Mouse (Mus musculus): ENCODE measurements around the gene Rasl11b. TPM values are rescaled to one million over a fixed set of nuclear protein-coding genes. Genes with fewer than 3 reads are reported as not detected.

The Rasl11b gene
- total and polyA plus RNA-seq, 2 experiments = 1.1 to 6.6 TPM

DNA sequence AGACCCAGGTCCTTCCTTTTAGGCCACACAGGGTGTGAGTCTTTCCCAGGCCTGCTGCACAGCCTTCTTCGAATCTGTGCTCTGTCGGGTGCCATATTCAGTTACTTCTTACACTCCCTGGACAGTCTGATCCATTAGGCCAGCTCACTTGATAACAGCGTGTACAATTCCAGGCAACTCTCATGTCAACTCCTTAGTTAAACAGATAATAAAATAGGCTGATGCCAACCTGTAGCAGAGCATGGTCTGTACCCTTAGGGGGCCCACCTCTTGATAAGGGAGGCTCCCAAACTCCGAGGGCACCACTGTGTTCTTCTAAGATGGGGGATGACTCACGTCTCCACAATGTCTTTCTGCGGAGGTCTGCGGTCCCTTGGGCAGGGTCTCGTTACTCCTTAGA lies 45.2 kb downstream of the Rasl11b start:
- Histone ChIP-seq H3K27me3 (ENCODE audit: control insufficient read depth, insufficient read depth, low read length) (no peaks in the 10 kb centered on the region), H3K36me3 (ENCODE audit: control insufficient read depth, insufficient read depth, low read length) (no peaks in the 10 kb centered on the region), H3K4me1 (ENCODE audit: control insufficient read depth, insufficient read depth, low read length) (peaks cover 8% of the 10 kb centered on the region), H3K79me2 (ENCODE audit: control insufficient read depth, insufficient read depth, low read length) (no peaks in the 10 kb centered on the region), H3K9ac (ENCODE audit: low read depth, low read length) (no peak overlapping the region), H3K27ac (replicated peaks; ENCODE audit: insufficient read depth, low read depth, low read length) (no peak overlapping the region), H3K4me3 (ENCODE audit: insufficient read depth, low read depth, low read length) (no peak overlapping the region)
- 90% methylated on average over 8 of the region's 8 CpGs for WGBS
- DNase-seq (ENCODE audit: extremely low read depth, low read depth, low spot score) = no peak
- TF ChIP-seq CTCF (IDR thresholded peaks at IDR 0.05; ENCODE audit: low read depth, low read length) (no peak), POLR2A (IDR thresholded peaks at IDR 0.05; ENCODE audit: extremely low read depth, insufficient read depth, low read length) (no peak)

DNA sequence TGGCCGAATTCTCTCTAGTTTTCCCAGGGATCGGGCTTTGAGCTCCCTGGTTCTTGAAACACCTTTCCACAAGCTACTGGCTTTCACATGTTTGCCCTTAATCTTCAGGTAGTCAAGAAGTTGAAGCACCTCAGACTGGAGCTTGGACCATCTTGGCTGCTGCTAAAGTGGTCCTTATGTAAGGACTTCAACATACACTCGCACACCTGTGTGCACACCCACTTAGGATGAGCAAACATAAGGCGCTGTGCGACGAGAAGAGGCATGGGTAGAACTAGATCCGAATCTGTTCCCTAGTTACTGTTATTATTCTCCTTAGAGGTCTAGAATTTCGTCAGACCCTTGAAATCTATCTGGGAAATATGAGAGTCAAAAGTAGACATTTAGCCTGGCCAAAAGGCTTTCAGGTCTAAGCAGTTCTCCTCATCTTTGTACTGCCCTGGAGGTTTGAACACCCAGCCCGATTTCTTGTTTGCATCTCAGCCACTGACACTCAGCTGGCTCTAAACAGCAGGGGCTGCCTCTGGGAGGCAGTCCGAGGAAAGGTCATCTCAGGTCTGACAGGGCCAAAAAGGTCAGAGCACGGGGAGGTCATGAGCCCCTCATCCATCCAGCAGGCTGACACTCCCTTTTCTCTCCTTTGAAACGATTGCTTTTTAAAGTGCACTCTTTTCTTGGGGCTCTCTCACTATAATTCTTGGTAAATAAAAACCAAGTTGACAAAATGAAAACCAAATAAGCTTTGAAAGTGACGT lies 46.0 kb downstream of the Rasl11b start:
- TF ChIP-seq POLR2A (IDR thresholded peaks at IDR 0.05; ENCODE audit: extremely low read depth, insufficient read depth, low read length) (no peak), CTCF (IDR thresholded peaks at IDR 0.05; ENCODE audit: low read depth, low read length) (no peak)
- no peak overlapping the region for H3K27ac ChIP-seq (replicated peaks; ENCODE audit: insufficient read depth, low read depth, low read length)
- H3K36me3 ChIP-seq (ENCODE audit: control insufficient read depth, insufficient read depth, low read length) = no peaks in the 10 kb centered on the region
- H3K9ac ChIP-seq (ENCODE audit: low read depth, low read length) = no peak overlapping the region
- DNase-seq (ENCODE audit: extremely low read depth, low read depth, low spot score) = no peak
- no peak overlapping the region for H3K4me3 ChIP-seq (ENCODE audit: insufficient read depth, low read depth, low read length)
- H3K4me1 ChIP-seq (ENCODE audit: control insufficient read depth, insufficient read depth, low read length) = peaks cover 8% of the 10 kb centered on the region
- H3K27me3 ChIP-seq (ENCODE audit: control insufficient read depth, insufficient read depth, low read length) = no peaks in the 10 kb centered on the region
- no peaks in the 10 kb centered on the region for H3K79me2 ChIP-seq (ENCODE audit: control insufficient read depth, insufficient read depth, low read length)
- WGBS = 75% methylated on average over 13 of the region's 13 CpGs

- H3K36me3 ChIP-seq (ENCODE audit: control insufficient read depth, insufficient read depth, low read length) = no peaks in the 10 kb centered on the region
- H3K4me1 ChIP-seq (ENCODE audit: control insufficient read depth, insufficient read depth, low read length) = peaks cover 8% of the 10 kb centered on the region
- no peaks in the 10 kb centered on the region for H3K27me3 ChIP-seq (ENCODE audit: control insufficient read depth, insufficient read depth, low read length)
- DNase-seq (ENCODE audit: extremely low read depth, low read depth, low spot score) = peak; percentile 88
- H3K9ac ChIP-seq (ENCODE audit: low read depth, low read length) = no peak overlapping the region
- TF ChIP-seq POLR2A (IDR thresholded peaks at IDR 0.05; ENCODE audit: extremely low read depth, insufficient read depth, low read length) = no peak
- TF ChIP-seq CTCF (IDR thresholded peaks at IDR 0.05; ENCODE audit: low read depth, low read length) = no peak
- 39% methylated on average over 3 of the region's 3 CpGs for WGBS
- no peak overlapping the region for H3K4me3 ChIP-seq (ENCODE audit: insufficient read depth, low read depth, low read length)
- H3K79me2 ChIP-seq (ENCODE audit: control insufficient read depth, insufficient read depth, low read length) = no peaks in the 10 kb centered on the region
- peak overlapping the region; percentile 81 for H3K27ac ChIP-seq (replicated peaks; ENCODE audit: insufficient read depth, low read depth, low read length)
These were observed 47.6 kb downstream of the Rasl11b start for GRCm38 (mm10) chr5:74242654-74243053.

DNA sequence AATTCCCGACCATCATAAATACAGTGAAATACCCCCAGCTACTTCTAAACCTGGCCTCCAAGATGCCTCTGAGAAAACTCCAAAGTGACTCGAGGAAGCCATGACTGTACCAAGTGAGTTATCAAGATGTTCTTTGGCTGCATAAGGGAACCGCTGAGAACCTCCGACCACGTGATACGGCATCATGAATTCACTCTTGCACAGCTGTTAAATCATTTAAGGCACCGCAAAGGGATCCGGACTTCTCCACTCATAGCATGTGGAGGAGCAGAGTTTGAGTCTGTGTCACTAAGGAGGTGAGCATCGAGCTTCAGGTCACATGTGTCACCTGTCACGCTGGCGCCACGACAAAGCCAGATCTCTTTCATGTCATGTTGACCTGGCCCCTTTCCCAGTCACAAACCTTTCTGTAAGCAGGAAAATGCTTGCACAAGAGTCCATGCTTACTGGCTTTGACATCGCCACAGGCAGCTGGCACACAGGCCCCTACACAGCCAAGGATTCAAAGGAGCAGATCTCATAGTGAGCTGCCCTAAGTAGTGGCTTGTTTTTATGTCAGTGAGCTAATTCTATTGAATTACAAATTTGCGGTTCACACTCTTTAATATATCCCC lies 49.4 kb downstream of the Rasl11b start:
- TF ChIP-seq POLR2A (IDR thresholded peaks at IDR 0.05; ENCODE audit: extremely low read depth, insufficient read depth, low read length) (no peak), CTCF (IDR thresholded peaks at IDR 0.05; ENCODE audit: low read depth, low read length) (no peak)
- peak; percentile 95 for DNase-seq (ENCODE audit: extremely low read depth, low read depth, low spot score)
- no peak overlapping the region for H3K27ac ChIP-seq (replicated peaks; ENCODE audit: insufficient read depth, low read depth, low read length)

DNA sequence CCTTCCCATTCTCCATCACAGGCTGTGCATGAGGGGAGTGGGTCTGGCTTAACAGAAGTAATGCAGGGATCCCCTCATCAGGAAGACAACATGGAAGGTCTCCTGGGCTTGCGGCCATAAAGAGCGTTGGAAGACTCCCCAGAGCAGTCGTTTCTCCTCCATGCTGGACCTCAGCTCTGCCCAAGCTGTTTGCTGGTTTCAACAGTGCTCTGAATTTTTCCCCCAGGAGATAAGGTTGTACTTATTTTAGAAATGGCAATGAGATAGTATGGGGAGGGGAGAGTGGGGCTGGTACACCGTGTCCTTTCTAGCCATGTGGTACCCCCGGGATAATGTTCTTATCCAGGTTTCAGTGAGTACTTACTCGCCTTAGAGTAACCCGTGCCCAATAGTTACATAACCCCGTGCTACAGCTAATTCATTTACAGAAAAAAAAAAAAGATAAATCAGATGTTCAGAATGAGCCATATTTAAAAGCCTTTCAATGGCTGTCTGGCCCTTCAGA lies 50.6 kb downstream of the Rasl11b start:
- no peak for DNase-seq (ENCODE audit: extremely low read depth, low read depth, low spot score)
- TF ChIP-seq POLR2A (IDR thresholded peaks at IDR 0.05; ENCODE audit: extremely low read depth, insufficient read depth, low read length) = no peak
- no peak for TF ChIP-seq CTCF (IDR thresholded peaks at IDR 0.05; ENCODE audit: low read depth, low read length)
- H3K27ac ChIP-seq (replicated peaks; ENCODE audit: insufficient read depth, low read depth, low read length) = no peak overlapping the region
- H3K79me2 ChIP-seq (ENCODE audit: control insufficient read depth, insufficient read depth, low read length) = no peaks in the 10 kb centered on the region
- H3K9ac ChIP-seq (ENCODE audit: low read depth, low read length) = no peak overlapping the region
- H3K4me3 ChIP-seq (ENCODE audit: insufficient read depth, low read depth, low read length) = no peak overlapping the region
- no peaks in the 10 kb centered on the region for H3K36me3 ChIP-seq (ENCODE audit: control insufficient read depth, insufficient read depth, low read length)
- 85% methylated on average over 8 of the region's 8 CpGs for WGBS
- H3K27me3 ChIP-seq (ENCODE audit: control insufficient read depth, insufficient read depth, low read length) = no peaks in the 10 kb centered on the region
- peaks cover 8% of the 10 kb centered on the region for H3K4me1 ChIP-seq (ENCODE audit: control insufficient read depth, insufficient read depth, low read length)

More for the DNA sequence above, 49.4 kb downstream of the Rasl11b start:
- no peak overlapping the region for H3K4me3 ChIP-seq (ENCODE audit: insufficient read depth, low read depth, low read length)
- 58% methylated on average over 14 of the region's 14 CpGs for WGBS
- no peaks in the 10 kb centered on the region for H3K79me2 ChIP-seq (ENCODE audit: control insufficient read depth, insufficient read depth, low read length)
- no peaks in the 10 kb centered on the region for H3K27me3 ChIP-seq (ENCODE audit: control insufficient read depth, insufficient read depth, low read length)
- no peak overlapping the region for H3K9ac ChIP-seq (ENCODE audit: low read depth, low read length)
- peaks cover 8% of the 10 kb centered on the region for H3K4me1 ChIP-seq (ENCODE audit: control insufficient read depth, insufficient read depth, low read length)
- H3K36me3 ChIP-seq (ENCODE audit: control insufficient read depth, insufficient read depth, low read length) = no peaks in the 10 kb centered on the region

DNA sequence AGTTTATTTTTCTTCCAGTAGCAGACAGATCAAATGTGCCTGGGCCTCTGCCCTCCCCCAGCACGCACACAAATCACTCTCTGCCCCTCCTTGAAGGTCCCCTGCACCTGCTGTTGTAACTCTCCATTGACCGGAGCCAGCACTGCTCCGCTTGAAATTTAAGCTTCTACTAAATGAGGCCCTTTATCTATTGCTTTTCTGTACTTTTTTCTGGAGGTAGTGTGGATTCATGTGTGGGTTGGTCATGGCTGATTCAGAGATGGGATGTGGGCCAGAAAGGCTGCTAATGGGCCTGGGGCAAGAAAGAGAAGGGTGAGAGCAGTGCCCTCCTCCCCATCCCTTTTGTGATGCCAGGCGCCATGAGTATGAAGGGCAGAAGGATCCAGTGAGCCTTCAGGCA lies 51.4 kb downstream of the Rasl11b start:
- Histone ChIP-seq H3K79me2 (ENCODE audit: control insufficient read depth, insufficient read depth, low read length) (no peaks in the 10 kb centered on the region), H3K36me3 (ENCODE audit: control insufficient read depth, insufficient read depth, low read length) (no peaks in the 10 kb centered on the region), H3K9ac (ENCODE audit: low read depth, low read length) (no peak overlapping the region), H3K27ac (replicated peaks; ENCODE audit: insufficient read depth, low read depth, low read length) (no peak overlapping the region), H3K4me1 (ENCODE audit: control insufficient read depth, insufficient read depth, low read length) (peaks cover 13% of the 10 kb centered on the region), H3K4me3 (ENCODE audit: insufficient read depth, low read depth, low read length) (no peak overlapping the region), H3K27me3 (ENCODE audit: control insufficient read depth, insufficient read depth, low read length) (no peaks in the 10 kb centered on the region)
- WGBS = 98% methylated on average over 4 of the region's 4 CpGs
- TF ChIP-seq POLR2A (IDR thresholded peaks at IDR 0.05; ENCODE audit: extremely low read depth, insufficient read depth, low read length) (no peak), CTCF (IDR thresholded peaks at IDR 0.05; ENCODE audit: low read depth, low read length) (no peak)
- DNase-seq (ENCODE audit: extremely low read depth, low read depth, low spot score) = no peak

All from liver, adult 2 months (tissue).